Mouse (Mus musculus) T-cell, adult 2 months (primary cell): Measurements from ENCODE around the gene Smad6.
A peak's percentile ranks its signal among the peaks of the same experiment; 100 is the strongest.

Experiments used
- DNase-seq: peaks from one replicate; pipeline ENCODE4 v3.0.0; 2022; ENCODE audit warnings: low spot score

The Smad6 gene

DNA sequence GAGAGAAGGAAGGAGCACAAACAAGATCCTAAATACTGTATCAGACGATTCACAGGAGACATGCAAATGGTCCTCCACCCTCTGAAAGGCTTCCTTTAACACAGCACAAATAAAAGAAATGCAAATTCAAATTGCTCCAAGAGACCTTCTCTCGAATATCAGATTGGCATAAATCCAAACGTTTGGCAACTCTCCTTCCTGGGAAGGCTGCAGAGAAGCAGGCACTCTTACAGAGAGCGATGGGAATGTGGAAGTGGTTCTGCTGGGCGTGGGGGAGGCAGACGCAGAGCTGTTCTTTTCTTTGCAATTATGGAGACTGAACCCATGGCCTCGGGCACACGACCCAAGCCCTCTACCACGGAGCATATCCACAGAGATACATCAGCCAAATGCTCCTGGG, 109.8 kb downstream of the Smad6 start:
- no peak for DNase-seq

DNA sequence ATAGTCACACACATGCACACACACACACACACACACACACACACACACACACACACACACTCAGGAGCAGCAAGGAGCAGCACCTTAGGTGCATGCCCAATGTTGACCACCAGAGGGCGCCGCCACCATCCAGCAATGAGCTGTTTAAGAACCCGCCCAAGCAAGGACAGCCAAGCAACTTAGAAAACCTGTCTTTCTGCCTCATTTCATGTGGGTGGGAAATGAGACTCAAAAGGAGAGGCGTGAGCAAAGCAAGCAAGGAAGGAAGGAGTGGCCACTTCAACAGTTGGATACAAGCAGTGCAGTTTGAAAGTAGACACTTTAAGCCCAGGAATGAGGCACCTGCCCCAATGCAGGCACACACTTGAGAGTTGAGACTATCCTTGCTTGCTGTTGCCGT, 112.2 kb downstream of the Smad6 start:
- DNase-seq: peak; percentile 63

DNA sequence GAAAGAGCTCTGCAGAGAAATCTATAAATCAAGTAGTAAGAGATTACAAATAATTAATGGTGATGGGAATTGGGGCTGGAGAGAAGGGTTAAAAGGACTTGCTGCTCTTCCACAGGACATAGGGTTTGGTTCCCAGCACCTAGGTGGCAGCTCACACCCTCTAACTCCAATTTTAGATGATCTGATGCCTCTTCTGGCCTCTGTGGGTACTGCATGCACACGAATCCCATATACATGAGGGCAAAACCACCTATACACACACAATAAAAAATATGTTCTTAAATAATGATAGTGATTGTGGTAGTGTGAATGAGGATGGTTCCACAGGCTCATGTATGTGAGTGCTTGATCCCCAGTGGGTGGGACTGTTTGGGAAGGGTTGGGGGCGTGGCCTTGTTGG, 117.3 kb downstream of the Smad6 start:
- DNase-seq: no peak
